Mouse (Mus musculus): Measurements from ENCODE around the gene Faap100. TPM values are rescaled to one million over a fixed set of nuclear protein-coding genes. Genes with fewer than 3 reads are reported as not detected.
A peak's percentile ranks its signal among the peaks of the same experiment; 100 is the strongest.
"Not testable (repeated sequence)": the region's sequence is repeated elsewhere in the genome, so short reads cannot be mapped to it uniquely, and the experiment has no call there.

The Faap100 gene
- total RNA-seq (2014; rRNA removed) (175 and 178 TPM in 2 replicates), polyA plus RNA-seq (2015; fragmentation: Nextera tagmentation; extraction: Ambion mirVana) (74.6 and 76.4 TPM in 2 replicates)

GRCm38 (mm10) chr11:120378611-120379540 is at the start of gene Faap100:
TSS of gene Faap100 (minus strand) at chr11:120378764.
- Histone ChIP-seq H3K27me3 (ENCODE audit: insufficient read depth, low read length) (no peaks in the 10 kb centered on the region), H3K36me3 (ENCODE audit: insufficient read depth, low read length) (peaks cover 59% of the 10 kb centered on the region), H3K4me2 (ENCODE audit: low read depth, low read length) (peak within 1 kb of the TSS; percentile 95), H3K4me3 (ENCODE audit: low read length) (peak within 1 kb of the TSS; percentile 78), H3K9ac (replicated peaks; ENCODE audit: low read length) (peak within 1 kb of the TSS; percentile 82), H3K9me3 (ENCODE audit: low read length) (no peaks in the 10 kb centered on the region), H3K4me1 (ENCODE audit: insufficient read depth, low read length) (peaks cover 10% of the 10 kb centered on the region; the same call in 1 of the 2 replicates), H3K27ac (peak within 1 kb of the TSS; percentile 82)
- peak; percentile 70 for TF ChIP-seq CTCF (IDR thresholded peaks at IDR 0.05; ENCODE audit: low read depth)
- WGBS = 9% methylated on average over 54 of the region's 54 CpGs
- peak; percentile 97 for DNase-seq (ENCODE audit: low spot score)
- ATAC-seq = peak; percentile 91

- H3K4me2 ChIP-seq (ENCODE audit: low read depth, low read length) = no peak overlapping the region
- DNase-seq (ENCODE audit: low spot score) (no peak), ATAC-seq (no peak)
- no peaks in the 10 kb centered on the region for H3K9me3 ChIP-seq (ENCODE audit: low read length)
- H3K36me3 ChIP-seq (ENCODE audit: insufficient read depth, low read length) = peaks cover 46% of the 10 kb centered on the region
- no peaks in the 10 kb centered on the region for H3K4me1 ChIP-seq (ENCODE audit: insufficient read depth, low read length)
- no peak overlapping the region for H3K9ac ChIP-seq (replicated peaks; ENCODE audit: low read length)
- TF ChIP-seq CTCF (IDR thresholded peaks at IDR 0.05; ENCODE audit: low read depth) = no peak
- H3K27me3 ChIP-seq (ENCODE audit: insufficient read depth, low read length) = no peaks in the 10 kb centered on the region
- 91% methylated on average over 3 of the region's 3 CpGs for WGBS
- no peak overlapping the region for H3K4me3 ChIP-seq (ENCODE audit: low read length)
- no peak overlapping the region for H3K27ac ChIP-seq
Measured at GRCm38 (mm10) chr11:120426727-120427126, 48.2 kb upstream of the Faap100 start.

- no peak overlapping the region for H3K27ac ChIP-seq
- H3K36me3 ChIP-seq (ENCODE audit: insufficient read depth, low read length) = peaks cover 53% of the 10 kb centered on the region
Measured at GRCm38 (mm10) chr11:120423569-120424295, 45.2 kb upstream of the Faap100 start.

GRCm38 (mm10) chr11:120422651-120423568 is 44.3 kb upstream of the Faap100 start:
- ATAC-seq = no peak
- 92% methylated on average over 13 of the region's 13 CpGs for WGBS
- Histone ChIP-seq H3K4me1 (ENCODE audit: insufficient read depth, low read length) (no peaks in the 10 kb centered on the region), H3K36me3 (ENCODE audit: insufficient read depth, low read length) (peaks cover 53% of the 10 kb centered on the region), H3K9ac (replicated peaks; ENCODE audit: low read length) (no peak overlapping the region), H3K4me2 (ENCODE audit: low read depth, low read length) (no peak overlapping the region), H3K9me3 (ENCODE audit: low read length) (no peaks in the 10 kb centered on the region), H3K27me3 (ENCODE audit: insufficient read depth, low read length) (no peaks in the 10 kb centered on the region), H3K27ac (no peak overlapping the region), H3K4me3 (ENCODE audit: low read length) (no peak overlapping the region)
- TF ChIP-seq CTCF (IDR thresholded peaks at IDR 0.05; ENCODE audit: low read depth) = no peak
- no peak for DNase-seq (ENCODE audit: low spot score)

More at GRCm38 (mm10) chr11:120423569-120424295, 45.2 kb upstream of the Faap100 start:
- ATAC-seq = no peak
- Histone ChIP-seq H3K4me2 (ENCODE audit: low read depth, low read length) (no peak overlapping the region), H3K9me3 (ENCODE audit: low read length) (no peaks in the 10 kb centered on the region), H3K4me1 (ENCODE audit: insufficient read depth, low read length) (no peaks in the 10 kb centered on the region), H3K27me3 (ENCODE audit: insufficient read depth, low read length) (no peaks in the 10 kb centered on the region), H3K4me3 (ENCODE audit: low read length) (no peak overlapping the region), H3K9ac (replicated peaks; ENCODE audit: low read length) (no peak overlapping the region)
- 65% methylated on average over 9 of the region's 9 CpGs for WGBS
- TF ChIP-seq CTCF (IDR thresholded peaks at IDR 0.05; ENCODE audit: low read depth) = peak; percentile 77
- DNase-seq (ENCODE audit: low spot score) = peak; percentile 82

GRCm38 (mm10) chr11:120418592-120418991 is 40.0 kb upstream of the Faap100 start:
- Histone ChIP-seq H3K27ac (no peak overlapping the region), H3K4me3 (ENCODE audit: low read length) (no peak overlapping the region), H3K9ac (replicated peaks; ENCODE audit: low read length) (no peak overlapping the region), H3K4me1 (ENCODE audit: insufficient read depth, low read length) (no peaks in the 10 kb centered on the region), H3K27me3 (ENCODE audit: insufficient read depth, low read length) (no peaks in the 10 kb centered on the region), H3K4me2 (ENCODE audit: low read depth, low read length) (no peak overlapping the region), H3K36me3 (ENCODE audit: insufficient read depth, low read length) (peaks cover 58% of the 10 kb centered on the region), H3K9me3 (ENCODE audit: low read length) (no peaks in the 10 kb centered on the region)
- DNase-seq (ENCODE audit: low spot score) (no peak), ATAC-seq (no peak)
- 92% methylated on average over 1 of the region's 1 CpGs for WGBS
- TF ChIP-seq CTCF (IDR thresholded peaks at IDR 0.05; ENCODE audit: low read depth) = no peak

- Histone ChIP-seq H3K27me3 (ENCODE audit: insufficient read depth, low read length) (no peaks in the 10 kb centered on the region), H3K4me2 (ENCODE audit: low read depth, low read length) (no peak overlapping the region), H3K4me1 (ENCODE audit: insufficient read depth, low read length) (no peaks in the 10 kb centered on the region), H3K9me3 (ENCODE audit: low read length) (no peaks in the 10 kb centered on the region), H3K9ac (replicated peaks; ENCODE audit: low read length) (no peak overlapping the region), H3K4me3 (ENCODE audit: low read length) (no peak overlapping the region), H3K27ac (no peak overlapping the region), H3K36me3 (ENCODE audit: insufficient read depth, low read length) (peaks cover 62% of the 10 kb centered on the region)
- no peak for DNase-seq (ENCODE audit: low spot score)
- ATAC-seq = no peak
- TF ChIP-seq CTCF (IDR thresholded peaks at IDR 0.05; ENCODE audit: low read depth) = no peak
- WGBS = 94% methylated on average over 7 of the region's 7 CpGs
Measured at GRCm38 (mm10) chr11:120417852-120418251, 39.3 kb upstream of the Faap100 start.

GRCm38 (mm10) chr11:120413621-120414020 is 35.1 kb upstream of the Faap100 start:
- not testable (repeated sequence) for H3K27ac ChIP-seq; ATAC-seq; H3K27me3 ChIP-seq (ENCODE audit: insufficient read depth, low read length); H3K4me1 ChIP-seq (ENCODE audit: insufficient read depth, low read length); H3K9me3 ChIP-seq (ENCODE audit: low read length); H3K9ac ChIP-seq (replicated peaks; ENCODE audit: low read length); DNase-seq (ENCODE audit: low spot score); H3K4me2 ChIP-seq (ENCODE audit: low read depth, low read length); H3K4me3 ChIP-seq (ENCODE audit: low read length)
- peaks cover 79% of the 10 kb centered on the region for H3K36me3 ChIP-seq (ENCODE audit: insufficient read depth, low read length)
- 98% methylated on average over 7 of the region's 10 CpGs for WGBS

Measured in hindbrain, postnatal 0 days (tissue).